Mouse (Mus musculus) CD4-positive naive resting alpha-beta T cell, adult 76 days (primary cell): ENCODE measurements around the gene Mageb5. TPM values are rescaled to one million over a fixed set of nuclear protein-coding genes. Genes with fewer than 3 reads are reported as not detected.

Experiments used
- total RNA-seq: library from RNA; stranded (reverse); gene quantifications from one replicate; pipeline ENCODE4 v1.2.4, GENCODE M21; 2023

Mageb5 gene
- not detected for total RNA-seq

DNA sequence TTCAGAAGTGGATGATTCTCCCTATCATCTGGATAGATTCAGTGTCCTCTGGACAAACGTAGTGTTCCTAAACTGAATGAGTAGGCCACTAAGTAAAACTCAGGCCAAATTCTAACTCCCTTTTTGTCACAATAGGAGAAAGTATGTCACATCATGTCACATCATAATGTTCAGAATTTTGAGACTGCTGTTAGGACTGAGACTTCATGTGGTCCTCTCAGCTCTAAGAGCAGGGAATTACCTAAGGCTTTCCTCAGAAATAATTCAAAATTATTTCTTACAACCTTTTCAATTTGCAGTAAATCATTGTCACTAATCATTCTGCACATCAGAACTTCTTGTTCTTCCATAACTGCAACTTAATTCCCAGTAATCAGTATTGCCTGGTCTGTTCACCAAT lies at the start of gene Mageb5:
TSS of gene Mageb5 (minus strand) at position 101 of the 400 bp plus-strand sequence.

Other genes with a start within 250 kb of the Mageb5 start
- gene 1700084M14Rik, start 207.1 kb downstream of the Mageb5 start, total RNA-seq, result not detected
- not detected for gene Gm14781, start 150.8 kb downstream of the Mageb5 start, total RNA-seq
- gene Mageb1, start 233.3 kb upstream of the Mageb5 start, total RNA-seq, result not detected